Mouse (Mus musculus): Measurements from ENCODE around the gene Bcl2l1. TPM values are rescaled to one million over a fixed set of nuclear protein-coding genes. Genes with fewer than 3 reads are reported as not detected.

Bcl2l1 gene
- polyA plus RNA-seq, 1 experiment from 2014 or later = 179 TPM

DNA sequence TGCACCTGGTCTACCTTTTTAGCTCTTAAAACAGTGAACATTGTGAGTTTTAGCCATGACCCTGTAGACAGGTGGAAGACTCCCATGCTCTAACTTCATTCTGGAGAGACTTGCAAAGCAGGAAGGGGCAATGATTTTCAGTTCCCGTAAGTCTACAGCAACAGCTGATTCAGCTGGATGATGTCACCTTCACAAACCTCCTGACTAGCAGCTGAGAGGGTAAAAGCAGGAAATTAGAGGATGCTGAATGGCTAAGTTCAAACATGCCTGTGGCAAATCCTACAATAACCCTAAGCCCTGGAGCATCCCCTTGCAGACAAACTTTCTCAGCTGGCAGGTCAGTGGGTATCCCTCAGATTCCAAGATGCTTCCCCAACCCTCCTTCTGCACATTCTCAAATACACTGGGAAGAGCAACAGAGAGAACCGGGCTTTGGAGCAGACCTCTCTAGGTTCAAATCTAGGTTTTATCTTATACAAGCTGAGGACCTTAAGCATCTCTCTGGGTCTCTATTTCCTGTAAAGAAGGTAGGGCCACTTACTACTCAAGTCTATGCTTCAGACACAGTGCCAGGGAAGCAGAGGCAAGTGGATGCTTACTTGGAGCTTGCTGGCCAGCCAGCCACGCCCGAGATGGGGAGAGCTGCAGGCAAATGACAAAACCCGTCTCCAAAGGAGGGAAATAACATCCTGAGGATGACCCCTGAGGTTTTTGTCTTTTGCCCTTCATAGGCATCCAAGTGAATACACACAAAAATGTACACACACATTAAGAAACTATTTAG, 21.2 kb downstream of the Bcl2l1 start:
- no peaks in the 10 kb centered on the region for H3K27me3 ChIP-seq (replicated peaks; ENCODE audit: control insufficient read depth, insufficient read depth, low read length)
- no peak overlapping the region for H3K4me2 ChIP-seq (ENCODE audit: low read length)
- 0 out of 2 replicates have a peak, but pooled peaks cover 3% of the 10 kb centered on the region for H3K36me3 ChIP-seq (ENCODE audit: control insufficient read depth, insufficient read depth, low read length)
- H3K9ac ChIP-seq (ENCODE audit: low read length) = no peak overlapping the region
- H3K27ac ChIP-seq (ENCODE audit: low read depth, low read length) = no peak overlapping the region
- H3K9me3 ChIP-seq (replicated peaks; ENCODE audit: control insufficient read depth, low read length) = no peaks in the 10 kb centered on the region
- 83% methylated on average over 5 of the region's 5 CpGs for WGBS
- no peaks in the 10 kb centered on the region for H3K4me1 ChIP-seq (ENCODE audit: control insufficient read depth, insufficient read depth, low read length)
- no peak for DNase-seq (ENCODE audit: low spot score)
- ATAC-seq = no peak
- no peak overlapping the region for H3K4me3 ChIP-seq (ENCODE audit: low read depth, low read length)

- no peak for ATAC-seq
- no peaks in the 10 kb centered on the region for H3K27me3 ChIP-seq (replicated peaks; ENCODE audit: control insufficient read depth, insufficient read depth, low read length)
- H3K4me2 ChIP-seq (ENCODE audit: low read length) = no peak overlapping the region
- no peaks in the 10 kb centered on the region for H3K9me3 ChIP-seq (replicated peaks; ENCODE audit: control insufficient read depth, low read length)
- H3K27ac ChIP-seq (ENCODE audit: low read depth, low read length) = no peak overlapping the region
- WGBS = 90% methylated on average over 3 of the region's 3 CpGs
- peaks cover 9% of the 10 kb centered on the region for H3K4me1 ChIP-seq (ENCODE audit: control insufficient read depth, insufficient read depth, low read length)
- DNase-seq (ENCODE audit: low spot score) = no peak
- no peak overlapping the region for H3K9ac ChIP-seq (ENCODE audit: low read length)
- no peak overlapping the region for H3K4me3 ChIP-seq (ENCODE audit: low read depth, low read length)
- H3K36me3 ChIP-seq (ENCODE audit: control insufficient read depth, insufficient read depth, low read length) = 0 out of 2 replicates have a peak, but pooled peaks cover 3% of the 10 kb centered on the region
Observed at GRCm38 (mm10) chr2:152808178-152808577, 23.4 kb downstream of the Bcl2l1 start.

- H3K4me1 ChIP-seq (ENCODE audit: control insufficient read depth, insufficient read depth, low read length) = peaks cover 9% of the 10 kb centered on the region
- H3K4me2 ChIP-seq (ENCODE audit: low read length) = no peak overlapping the region
- DNase-seq (ENCODE audit: low spot score) (no peak), ATAC-seq (no peak)
- H3K27ac ChIP-seq (ENCODE audit: low read depth, low read length) = no peak overlapping the region
- no peaks in the 10 kb centered on the region for H3K27me3 ChIP-seq (replicated peaks; ENCODE audit: control insufficient read depth, insufficient read depth, low read length)
- no peak overlapping the region for H3K9ac ChIP-seq (ENCODE audit: low read length)
- 91% methylated on average over 2 of the region's 2 CpGs for WGBS
- 0 out of 2 replicates have a peak, but pooled peaks cover 3% of the 10 kb centered on the region for H3K36me3 ChIP-seq (ENCODE audit: control insufficient read depth, insufficient read depth, low read length)
- no peaks in the 10 kb centered on the region for H3K9me3 ChIP-seq (replicated peaks; ENCODE audit: control insufficient read depth, low read length)
- no peak overlapping the region for H3K4me3 ChIP-seq (ENCODE audit: low read depth, low read length)
Observed at GRCm38 (mm10) chr2:152806037-152806436, 25.5 kb downstream of the Bcl2l1 start.

- WGBS = 35% methylated on average over 5 of the region's 5 CpGs
- H3K9me3 ChIP-seq (replicated peaks; ENCODE audit: control insufficient read depth, low read length) = no peaks in the 10 kb centered on the region
Observed at GRCm38 (mm10) chr2:152805111-152805490, 26.4 kb downstream of the Bcl2l1 start.

DNA sequence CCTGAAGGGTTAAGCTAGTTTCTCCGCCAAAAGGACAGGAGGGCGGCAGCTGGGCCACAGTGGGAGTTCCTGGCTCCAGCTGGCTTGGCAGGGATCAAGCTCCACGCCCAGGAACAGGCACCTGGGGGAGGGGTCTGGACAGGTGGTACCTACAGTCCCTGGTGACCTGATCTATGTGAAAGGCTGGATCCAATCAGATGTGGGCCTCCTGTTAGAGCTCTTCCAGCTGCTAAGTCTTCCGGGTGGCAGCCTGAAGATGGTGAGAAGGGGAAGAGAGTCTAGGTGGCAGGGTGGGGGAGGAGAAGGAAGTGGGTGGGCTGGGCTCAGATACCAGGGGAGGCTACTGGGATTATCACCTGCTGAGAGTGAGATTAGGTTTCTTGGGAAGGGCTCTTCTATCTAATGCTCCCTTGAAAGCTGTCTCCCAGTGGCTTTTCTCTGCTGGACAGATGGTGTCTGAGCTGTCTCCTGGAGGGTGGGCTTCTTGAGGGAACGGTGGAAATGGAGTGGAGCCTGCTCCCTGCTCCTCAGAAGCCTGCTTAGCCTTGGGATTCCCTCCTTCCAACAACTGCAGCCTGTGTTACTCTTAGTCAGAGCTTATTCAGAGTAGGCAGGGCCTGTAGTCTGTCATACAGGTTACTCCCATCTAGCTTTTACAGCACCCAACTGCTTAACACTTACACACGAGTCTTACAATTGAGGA, 27.0 kb downstream of the Bcl2l1 start:
- 5% methylated on average over 6 of the region's 6 CpGs for whole genome bisulfite sequencing
- Histone ChIP-seq H3K27ac (ENCODE audit: low read depth, low read length) (no peak overlapping the region), H3K4me3 (ENCODE audit: low read depth, low read length) (no peak overlapping the region), H3K36me3 (ENCODE audit: control insufficient read depth, insufficient read depth, low read length) (0 out of 2 replicates have a peak, but pooled peaks cover 3% of the 10 kb centered on the region), H3K27me3 (replicated peaks; ENCODE audit: control insufficient read depth, insufficient read depth, low read length) (no peaks in the 10 kb centered on the region), H3K4me2 (ENCODE audit: low read length) (no peak overlapping the region), H3K9ac (ENCODE audit: low read length) (0 out of 2 replicates have a peak overlapping the region, but pooled peaks have one; percentile 13), H3K9me3 (replicated peaks; ENCODE audit: control insufficient read depth, low read length) (no peaks in the 10 kb centered on the region), H3K4me1 (ENCODE audit: control insufficient read depth, insufficient read depth, low read length) (peaks cover 9% of the 10 kb centered on the region)
- peak; percentile 42 for DNase-seq (ENCODE audit: low spot score)
- peak; percentile 60 for ATAC-seq

More at GRCm38 (mm10) chr2:152805111-152805490, 26.4 kb downstream of the Bcl2l1 start:
- no peak overlapping the region for H3K27ac ChIP-seq (ENCODE audit: low read depth, low read length)
- H3K9ac ChIP-seq (ENCODE audit: low read length) = no peak overlapping the region
- peaks cover 9% of the 10 kb centered on the region for H3K4me1 ChIP-seq (ENCODE audit: control insufficient read depth, insufficient read depth, low read length)
- H3K4me3 ChIP-seq (ENCODE audit: low read depth, low read length) = no peak overlapping the region
- no peaks in the 10 kb centered on the region for H3K27me3 ChIP-seq (replicated peaks; ENCODE audit: control insufficient read depth, insufficient read depth, low read length)
- H3K36me3 ChIP-seq (ENCODE audit: control insufficient read depth, insufficient read depth, low read length) = 0 out of 2 replicates have a peak, but pooled peaks cover 3% of the 10 kb centered on the region
- ATAC-seq = no peak
- no peak for DNase-seq (ENCODE audit: low spot score)
- H3K4me2 ChIP-seq (ENCODE audit: low read length) = no peak overlapping the region

GRCm38 (mm10) chr2:152803081-152803480, 28.4 kb downstream of the Bcl2l1 start:
- Histone ChIP-seq H3K4me1 (ENCODE audit: control insufficient read depth, insufficient read depth, low read length) (peaks cover 9% of the 10 kb centered on the region), H3K27me3 (replicated peaks; ENCODE audit: control insufficient read depth, insufficient read depth, low read length) (no peaks in the 10 kb centered on the region), H3K4me3 (ENCODE audit: low read depth, low read length) (no peak overlapping the region), H3K9me3 (replicated peaks; ENCODE audit: control insufficient read depth, low read length) (no peaks in the 10 kb centered on the region), H3K27ac (ENCODE audit: low read depth, low read length) (no peak overlapping the region), H3K9ac (ENCODE audit: low read length) (no peak overlapping the region), H3K4me2 (ENCODE audit: low read length) (no peak overlapping the region), H3K36me3 (ENCODE audit: control insufficient read depth, insufficient read depth, low read length) (0 out of 2 replicates have a peak, but pooled peaks cover 3% of the 10 kb centered on the region)
- ATAC-seq (no peak), DNase-seq (ENCODE audit: low spot score) (no peak)
- 82% methylated on average over 5 of the region's 5 CpGs for WGBS

GRCm38 (mm10) chr2:152802303-152802702, 29.2 kb downstream of the Bcl2l1 start:
- no peak overlapping the region for H3K9ac ChIP-seq (ENCODE audit: low read length)
- no peaks in the 10 kb centered on the region for H3K9me3 ChIP-seq (replicated peaks; ENCODE audit: control insufficient read depth, low read length)
- H3K27me3 ChIP-seq (replicated peaks; ENCODE audit: control insufficient read depth, insufficient read depth, low read length) = no peaks in the 10 kb centered on the region
- ATAC-seq (no peak), DNase-seq (ENCODE audit: low spot score) (no peak)
- peaks cover 9% of the 10 kb centered on the region for H3K4me1 ChIP-seq (ENCODE audit: control insufficient read depth, insufficient read depth, low read length)
- H3K36me3 ChIP-seq (ENCODE audit: control insufficient read depth, insufficient read depth, low read length) = 0 out of 2 replicates have a peak, but pooled peaks cover 3% of the 10 kb centered on the region
- 88% methylated on average over 10 of the region's 10 CpGs for WGBS
- H3K4me2 ChIP-seq (ENCODE audit: low read length) = no peak overlapping the region
- no peak overlapping the region for H3K27ac ChIP-seq (ENCODE audit: low read depth, low read length)
- H3K4me3 ChIP-seq (ENCODE audit: low read depth, low read length) = no peak overlapping the region

DNA sequence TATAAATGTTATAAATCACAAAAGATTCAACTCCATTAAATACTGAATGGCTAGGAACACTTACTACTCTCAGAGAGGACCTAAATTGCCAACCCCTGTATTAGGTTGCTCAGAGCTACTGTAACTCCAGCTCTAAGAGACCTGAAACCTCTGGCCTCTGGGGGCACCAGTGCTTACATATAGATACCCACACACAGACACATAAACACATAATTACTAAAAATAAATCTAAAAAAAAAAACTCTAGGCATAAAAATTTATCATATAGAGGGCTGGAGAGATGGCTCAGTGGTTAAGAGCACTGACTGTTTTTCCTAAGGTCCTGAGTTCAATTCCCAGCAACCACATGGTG, 30.8 kb downstream of the Bcl2l1 start:
- Histone ChIP-seq H3K27ac (ENCODE audit: low read depth, low read length) (no peak overlapping the region), H3K4me2 (ENCODE audit: low read length) (no peak overlapping the region), H3K36me3 (ENCODE audit: control insufficient read depth, insufficient read depth, low read length) (no peaks in the 10 kb centered on the region), H3K4me3 (ENCODE audit: low read depth, low read length) (no peak overlapping the region), H3K9ac (ENCODE audit: low read length) (no peak overlapping the region), H3K9me3 (replicated peaks; ENCODE audit: control insufficient read depth, low read length) (no peaks in the 10 kb centered on the region), H3K27me3 (replicated peaks; ENCODE audit: control insufficient read depth, insufficient read depth, low read length) (no peaks in the 10 kb centered on the region), H3K4me1 (ENCODE audit: control insufficient read depth, insufficient read depth, low read length) (peaks cover 9% of the 10 kb centered on the region)
- DNase-seq (ENCODE audit: low spot score) (no peak), ATAC-seq (no peak)

Data from forebrain, embryonic 14.5 days (tissue).